Mouse (Mus musculus) cortical plate, adult 2 months (tissue): Measurements from ENCODE around the gene BC107364. TPM values are rescaled to one million over a fixed set of nuclear protein-coding genes. Genes with fewer than 3 reads are reported as not detected.
"Not testable (repeated sequence)": the region's sequence is repeated elsewhere in the genome, so short reads cannot be mapped to it uniquely, and the experiment has no call there.

ENCODE experiments used
- H3K27ac ChIP-seq: fragments of 200-500 bp; 2 replicates; pipeline ENCODE4 v1.5.1; 2012; ENCODE audit warnings: low read length, control low read depth, inconsistent platforms; ENCODE audit not compliant: insufficient read depth
- H3K4me1 ChIP-seq: fragments of 200-500 bp; 2 replicates; pipeline ENCODE4 v1.6.1; 2011; ENCODE audit warnings: low read length; ENCODE audit not compliant: control insufficient read depth, insufficient read depth
- H3K4me3 ChIP-seq: fragments of 200-500 bp; 2 replicates; pipeline ENCODE4 v1.5.1; 2011; ENCODE audit warnings: mild to moderate bottlenecking, low read length, control low read depth; ENCODE audit not compliant: insufficient read depth
- CTCF ChIP-seq: fragments of 200-500 bp; IDR thresholded peaks from 2 replicates; pipeline ENCODE4 v1.5.1; 2011; ENCODE audit warnings: mild to moderate bottlenecking, control low read depth, low read length; ENCODE audit not compliant: insufficient read depth; ENCODE audit errors: extremely low read depth
- POLR2A ChIP-seq: fragments of 200-500 bp; IDR thresholded peaks from 2 replicates; pipeline ENCODE4 v1.6.1; 2011; ENCODE audit warnings: mild to moderate bottlenecking, low read length, control low read depth; ENCODE audit not compliant: insufficient read depth; ENCODE audit errors: extremely low read depth
- polyA plus RNA-seq: library from polyadenylated mRNA; depleted of rRNA; stranded (reverse); fragments of >200 nt; gene quantifications from 2 replicates; pipeline ENCODE4 v1.2.3, GENCODE M21; 2012

BC107364 gene
- polyA plus RNA-seq, 1 experiment, result not detected

- no peak for TF ChIP-seq CTCF
- TF ChIP-seq POLR2A, result no peak
- Histone ChIP-seq H3K27ac (no peak overlapping the region), H3K4me3 (no peak overlapping the region), H3K4me1 (no peaks in the 10 kb centered on the region)
Measured at GRCm38 (mm10) chr3:96472066-96472465, 20.0 kb upstream of the BC107364 start.

GRCm38 (mm10) chr3:96469626-96470025 is 17.5 kb upstream of the BC107364 start:
- Histone ChIP-seq H3K27ac (no peak overlapping the region), H3K4me1 (no peaks in the 10 kb centered on the region), H3K4me3 (no peak overlapping the region)
- TF ChIP-seq CTCF (no peak), POLR2A (no peak)

- H3K27ac ChIP-seq, H3K4me1 ChIP-seq, H3K4me3 ChIP-seq: not testable (repeated sequence)
Measured at GRCm38 (mm10) chr3:96468335-96468734, 16.2 kb upstream of the BC107364 start.

- Histone ChIP-seq H3K27ac (no peak overlapping the region), H3K4me3 (no peak overlapping the region), H3K4me1 (no peaks in the 10 kb centered on the region)
- TF ChIP-seq POLR2A (no peak), CTCF (no peak)
Measured at GRCm38 (mm10) chr3:96467641-96468040, 15.5 kb upstream of the BC107364 start.

DNA sequence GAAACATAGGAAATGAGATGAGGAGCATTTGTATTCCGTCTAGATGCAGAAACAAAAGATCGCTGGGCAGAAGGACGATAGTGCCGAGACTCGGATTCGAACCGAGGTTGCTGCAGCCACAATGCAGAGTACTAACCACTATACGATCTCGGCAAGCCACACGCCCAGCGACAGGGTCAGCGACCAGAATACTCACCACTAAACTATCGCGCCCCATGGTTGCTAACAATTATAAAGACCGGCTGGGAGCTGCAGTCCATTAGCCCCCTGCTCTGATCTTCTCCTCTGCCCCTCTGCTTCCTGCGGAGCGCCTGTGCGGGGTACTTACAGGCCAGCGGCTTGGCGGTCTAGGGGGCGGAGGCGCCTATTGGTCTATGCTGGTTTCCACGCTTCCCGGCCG is 11.8 kb upstream of the BC107364 start:
- no peak overlapping the region for H3K4me3 ChIP-seq
- H3K4me1 ChIP-seq, result no peaks in the 10 kb centered on the region
- no peak overlapping the region for H3K27ac ChIP-seq
- TF ChIP-seq CTCF, result no peak
- TF ChIP-seq POLR2A, result no peak

- not testable (repeated sequence) for H3K4me3 ChIP-seq, H3K4me1 ChIP-seq, H3K27ac ChIP-seq
Measured at GRCm38 (mm10) chr3:96460568-96460870, 8.4 kb upstream of the BC107364 start.

GRCm38 (mm10) chr3:96459757-96460567 is 7.9 kb upstream of the BC107364 start:
- not testable (repeated sequence) for H3K27ac ChIP-seq, H3K4me3 ChIP-seq, H3K4me1 ChIP-seq

DNA sequence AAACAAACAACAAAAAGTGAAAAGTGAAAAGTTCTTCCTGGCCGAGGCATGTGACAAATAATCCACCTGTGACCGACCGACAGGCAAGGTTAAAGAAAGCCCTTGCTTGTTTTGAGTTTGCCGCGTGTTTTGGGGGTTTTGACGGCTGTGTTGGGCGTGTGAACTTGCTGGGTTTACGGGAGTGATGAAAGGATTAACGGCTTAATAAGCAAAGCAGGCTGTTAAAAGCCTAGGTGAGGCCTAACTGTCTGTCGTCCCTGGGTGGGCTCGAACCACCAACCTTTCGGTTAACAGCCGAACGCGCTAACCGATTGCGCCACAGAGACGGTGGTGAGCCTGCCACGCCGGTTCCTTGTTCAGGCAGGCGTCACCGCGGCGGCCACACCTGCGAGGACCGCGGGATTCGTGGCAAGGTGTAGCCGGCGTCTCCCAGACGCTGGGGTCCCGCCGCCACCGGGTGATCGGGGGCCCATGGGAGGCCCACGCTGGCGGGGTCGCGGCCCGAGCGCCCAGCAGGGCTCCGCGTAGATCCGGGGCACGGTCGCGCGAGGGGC is 6.9 kb upstream of the BC107364 start:
- H3K4me1 ChIP-seq, H3K4me3 ChIP-seq, H3K27ac ChIP-seq: not testable (repeated sequence)

DNA sequence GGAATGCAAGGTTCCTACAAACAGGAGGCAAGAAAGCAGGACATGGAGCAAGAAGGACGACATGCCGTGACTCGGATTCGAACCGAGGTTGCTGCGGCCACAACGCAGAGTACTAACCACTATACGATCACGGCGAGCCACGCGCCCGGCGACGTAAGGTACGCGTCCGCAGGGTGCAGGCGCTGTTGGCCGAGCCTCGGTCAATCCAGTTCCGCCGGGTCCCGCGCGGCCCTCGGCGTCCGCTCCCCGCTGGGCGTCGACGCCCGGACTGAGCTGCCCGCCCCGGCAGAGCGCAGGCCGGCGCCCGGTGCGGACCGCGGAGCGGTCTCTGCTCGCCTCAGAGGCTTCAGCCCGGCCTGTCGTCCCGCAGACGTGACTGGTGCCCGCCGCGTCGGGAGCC is 5.9 kb upstream of the BC107364 start:
- H3K4me1 ChIP-seq, H3K4me3 ChIP-seq, H3K27ac ChIP-seq: not testable (repeated sequence)

DNA sequence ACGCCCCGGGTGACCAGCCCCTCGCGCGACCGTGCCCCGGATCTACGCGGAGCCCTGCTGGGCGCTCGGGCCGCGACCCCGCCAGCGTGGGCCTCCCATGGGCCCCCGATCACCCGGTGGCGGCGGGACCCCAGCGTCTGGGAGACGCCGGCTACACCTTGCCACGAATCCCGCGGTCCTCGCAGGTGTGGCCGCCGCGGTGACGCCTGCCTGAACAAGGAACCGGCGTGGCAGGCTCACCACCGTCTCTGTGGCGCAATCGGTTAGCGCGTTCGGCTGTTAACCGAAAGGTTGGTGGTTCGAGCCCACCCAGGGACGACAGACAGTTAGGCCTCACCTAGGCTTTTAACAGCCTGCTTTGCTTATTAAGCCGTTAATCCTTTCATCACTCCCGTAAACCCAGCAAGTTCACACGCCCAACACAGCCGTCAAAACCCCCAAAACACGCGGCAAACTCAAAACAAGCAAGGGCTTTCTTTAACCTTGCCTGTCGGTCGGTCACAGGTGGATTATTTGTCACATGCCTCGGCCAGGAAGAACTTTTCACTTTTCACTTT is 847 bp downstream of the BC107364 start:
- H3K4me3 ChIP-seq, H3K27ac ChIP-seq, H3K4me1 ChIP-seq: not testable (repeated sequence)

DNA sequence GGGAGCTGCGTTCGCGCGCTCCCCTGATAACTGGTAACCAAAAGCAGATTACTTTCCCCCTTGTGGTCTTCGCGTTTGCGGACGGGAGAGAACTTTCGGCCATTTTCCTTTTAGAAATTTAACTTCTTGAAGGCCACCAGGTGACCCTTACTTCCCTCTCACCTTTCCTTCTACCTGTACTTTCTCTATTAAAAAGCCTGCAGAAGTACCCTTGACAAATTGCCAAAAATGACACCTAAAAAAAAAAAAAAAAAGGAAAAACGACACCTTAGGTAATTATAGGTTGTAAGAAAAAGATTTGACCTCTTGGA is 1.6 kb downstream of the BC107364 start:
- not testable (repeated sequence) for H3K4me1 ChIP-seq, H3K27ac ChIP-seq, H3K4me3 ChIP-seq

GRCm38 (mm10) chr3:96449762-96450585 is 2.1 kb downstream of the BC107364 start:
- H3K4me3 ChIP-seq, H3K4me1 ChIP-seq: not testable (repeated sequence)

More at GRCm38 (mm10) chr3:96449762-96450585, 2.1 kb downstream of the BC107364 start:
- not testable (repeated sequence) for H3K27ac ChIP-seq
